Mouse (Mus musculus): ENCODE measurements at regions not wholly inside any gene's neighbourhood (a gene's known extent, or its start where the extent isn't known, plus 50 kb on each side); places are given as distances from the start of the nearest gene placed in this dataset.

DNA sequence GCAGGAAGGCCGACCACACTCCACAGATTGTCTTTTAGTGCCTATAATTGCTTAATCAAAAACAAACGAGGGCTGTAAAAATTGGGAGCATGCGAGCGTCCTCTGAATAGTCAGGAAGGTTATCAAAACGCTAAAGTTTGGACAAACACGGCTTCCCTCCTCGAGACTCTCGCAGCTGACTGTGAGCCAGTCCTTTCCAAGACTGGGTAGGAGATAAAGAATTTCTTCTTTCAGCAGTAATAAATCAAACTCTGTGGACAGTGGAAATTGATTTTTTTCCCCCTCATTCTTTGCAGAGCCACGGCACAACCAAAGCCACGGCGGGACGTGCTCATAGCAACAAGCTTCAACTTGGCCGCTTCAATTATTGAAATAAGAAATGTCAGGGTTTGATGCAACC, 119.7 kb upstream of the Kazn start:
- no peaks in the 10 kb centered on the region for H3K4me1 ChIP-seq (replicated peaks)
- 50% methylated on average over 13 of the region's 13 CpGs for WGBS
- no peaks in the 10 kb centered on the region for H3K36me3 ChIP-seq

DNA sequence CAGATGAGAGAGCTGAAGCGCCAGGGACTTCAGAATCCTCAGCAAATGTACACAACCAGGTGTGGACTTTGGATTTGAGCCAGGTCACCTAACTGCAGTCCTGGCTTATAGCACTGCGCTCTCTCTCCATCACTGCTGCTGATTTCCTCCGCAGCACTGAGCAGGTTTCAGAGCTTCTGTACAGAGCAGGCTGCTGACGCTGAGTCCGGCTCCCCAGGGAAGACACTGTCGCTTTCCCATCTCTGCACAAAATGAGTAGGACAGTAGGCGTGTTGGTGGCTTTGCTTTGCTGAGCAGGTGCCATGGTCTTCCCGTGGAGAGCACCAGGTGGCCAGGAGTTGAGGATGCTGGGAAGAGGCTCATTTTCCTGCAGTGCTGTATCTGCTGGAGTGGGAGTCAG, 116.2 kb upstream of the Kazn start:
- ATAC-seq (ENCODE audit: insufficient number of reproducible peaks, low FRiP score), result no peak
- H3K36me3 ChIP-seq, result no peaks in the 10 kb centered on the region
- H3K4me3 ChIP-seq, result no peak overlapping the region
- no peak overlapping the region for H3K9ac ChIP-seq
- no peaks in the 10 kb centered on the region for H3K4me1 ChIP-seq (replicated peaks)
- H3K27me3 ChIP-seq (replicated peaks), result no peaks in the 10 kb centered on the region
- no peak overlapping the region for H3K27ac ChIP-seq (ENCODE audit: poor library complexity, severe bottlenecking)
- no peaks in the 10 kb centered on the region for H3K9me3 ChIP-seq (replicated peaks)
- 79% methylated on average over 8 of the region's 8 CpGs for WGBS
- H3K4me2 ChIP-seq, result no peak overlapping the region

More for the DNA sequence above, 119.7 kb upstream of the Kazn start:
- Histone ChIP-seq H3K27ac (ENCODE audit: poor library complexity, severe bottlenecking) (no peak overlapping the region), H3K27me3 (replicated peaks) (no peaks in the 10 kb centered on the region), H3K9me3 (replicated peaks) (no peaks in the 10 kb centered on the region), H3K9ac (no peak overlapping the region), H3K4me2 (no peak overlapping the region), H3K4me3 (no peak overlapping the region)
- ATAC-seq (ENCODE audit: insufficient number of reproducible peaks, low FRiP score), result no peak

DNA sequence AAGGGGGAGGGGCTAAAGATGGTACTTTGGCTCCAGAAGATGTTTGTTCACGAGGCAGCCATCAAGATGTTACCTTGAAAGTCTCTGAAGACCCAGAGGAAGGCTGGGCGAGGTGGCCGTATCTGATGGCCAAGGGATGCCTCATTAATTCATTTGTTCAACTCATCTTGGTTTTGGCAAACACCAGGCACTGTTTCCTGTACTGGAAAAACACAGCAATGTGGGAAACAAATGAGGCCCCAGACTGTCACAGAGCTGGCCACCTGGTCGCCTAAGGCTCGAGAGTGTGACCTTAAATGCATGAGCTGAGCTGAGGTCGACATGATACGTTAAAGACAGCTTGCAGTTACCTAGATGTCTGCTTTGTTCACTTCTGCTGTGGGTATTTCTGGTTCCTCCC, 114.3 kb upstream of the Kazn start:
- no peak for ATAC-seq (ENCODE audit: insufficient number of reproducible peaks, low FRiP score)
- no peaks in the 10 kb centered on the region for H3K27me3 ChIP-seq (replicated peaks)
- no peak overlapping the region for H3K9ac ChIP-seq
- no peak overlapping the region for H3K4me2 ChIP-seq
- H3K4me3 ChIP-seq, result no peak overlapping the region
- H3K9me3 ChIP-seq (replicated peaks), result no peaks in the 10 kb centered on the region
- H3K4me1 ChIP-seq (replicated peaks), result no peaks in the 10 kb centered on the region
- no peaks in the 10 kb centered on the region for H3K36me3 ChIP-seq
- no peak overlapping the region for H3K27ac ChIP-seq (ENCODE audit: poor library complexity, severe bottlenecking)
- 73% methylated on average over 7 of the region's 7 CpGs for WGBS

DNA sequence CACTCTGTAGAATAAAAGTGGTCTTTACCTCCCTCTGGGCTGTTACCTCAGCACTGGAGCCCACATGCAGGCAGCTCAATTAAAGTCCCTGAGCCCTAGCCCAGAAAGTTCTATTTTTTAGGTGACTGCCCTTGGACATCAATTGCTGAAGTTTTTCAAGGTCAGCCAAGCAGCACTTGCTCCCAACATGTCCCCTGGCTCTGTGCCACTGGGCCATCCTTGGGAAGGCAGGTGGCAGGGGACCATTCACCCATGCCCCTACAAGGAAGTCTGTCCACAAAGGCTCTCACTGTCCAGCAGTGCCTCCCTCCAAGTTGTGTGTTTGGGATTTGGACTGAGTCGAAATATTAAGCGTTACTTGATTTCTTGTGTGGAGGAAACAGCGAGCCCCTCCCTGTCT, 112.6 kb upstream of the Kazn start:
- Histone ChIP-seq H3K4me2 (no peak overlapping the region), H3K27ac (ENCODE audit: poor library complexity, severe bottlenecking) (no peak overlapping the region), H3K27me3 (replicated peaks) (no peaks in the 10 kb centered on the region), H3K4me3 (no peak overlapping the region), H3K9me3 (replicated peaks) (no peaks in the 10 kb centered on the region), H3K4me1 (replicated peaks) (peaks cover 5% of the 10 kb centered on the region; the same call in 1 of the 2 replicates), H3K36me3 (no peaks in the 10 kb centered on the region), H3K9ac (no peak overlapping the region)
- no peak for ATAC-seq (ENCODE audit: insufficient number of reproducible peaks, low FRiP score)
- WGBS, result 78% methylated on average over 3 of the region's 3 CpGs

DNA sequence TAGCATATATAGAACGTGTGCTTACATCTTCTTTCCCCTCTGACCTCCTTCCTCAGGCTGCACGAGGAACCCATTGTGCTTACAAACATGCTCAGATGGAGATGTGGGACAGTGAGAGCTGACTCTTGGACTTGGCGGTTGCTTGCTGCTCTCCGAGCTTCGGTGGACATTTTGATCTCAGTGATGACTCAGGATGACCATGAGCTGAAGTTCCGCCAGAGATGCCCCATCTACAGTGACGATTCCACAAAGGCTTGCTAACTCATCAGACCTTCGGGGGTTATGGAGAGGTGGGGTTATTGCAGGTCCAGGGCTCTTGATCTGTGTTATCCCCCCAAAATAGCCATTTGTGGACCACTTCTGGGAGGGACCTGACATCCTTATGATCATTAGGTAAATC, 111.8 kb upstream of the Kazn start:
- H3K9ac ChIP-seq, result no peak overlapping the region
- no peaks in the 10 kb centered on the region for H3K36me3 ChIP-seq
- ATAC-seq (ENCODE audit: insufficient number of reproducible peaks, low FRiP score), result no peak
- no peaks in the 10 kb centered on the region for H3K9me3 ChIP-seq (replicated peaks)
- peaks cover 5% of the 10 kb centered on the region; the same call in 1 of the 2 replicates for H3K4me1 ChIP-seq (replicated peaks)
- no peak overlapping the region for H3K27ac ChIP-seq (ENCODE audit: poor library complexity, severe bottlenecking)
- no peak overlapping the region for H3K4me2 ChIP-seq
- H3K27me3 ChIP-seq (replicated peaks), result no peaks in the 10 kb centered on the region
- no peak overlapping the region for H3K4me3 ChIP-seq
- 79% methylated on average over 8 of the region's 8 CpGs for WGBS

DNA sequence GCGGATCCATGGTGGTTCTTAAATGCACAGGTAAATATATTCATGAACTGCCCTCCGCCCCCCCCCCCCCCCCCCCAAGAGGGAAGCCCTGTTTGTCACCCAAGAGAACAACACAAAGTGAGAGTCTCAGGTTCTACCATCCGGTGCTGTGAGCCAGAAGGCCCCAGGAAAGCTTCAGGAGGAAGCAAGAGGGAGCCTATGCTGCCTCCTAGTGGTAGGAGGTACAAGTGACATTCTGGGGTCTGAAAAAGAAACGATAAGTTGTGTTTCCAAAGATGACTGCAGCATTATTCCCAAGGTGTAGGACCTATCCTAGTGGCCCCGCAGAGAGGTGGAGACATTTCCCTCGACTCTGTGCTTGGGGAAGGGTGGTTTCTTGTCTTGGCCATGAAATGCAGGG, 109.7 kb upstream of the Kazn start:
- Histone ChIP-seq H3K9me3 (replicated peaks) (no peaks in the 10 kb centered on the region), H3K27me3 (replicated peaks) (no peaks in the 10 kb centered on the region), H3K36me3 (no peaks in the 10 kb centered on the region), H3K27ac (ENCODE audit: poor library complexity, severe bottlenecking) (no peak overlapping the region), H3K4me3 (no peak overlapping the region), H3K9ac (no peak overlapping the region), H3K4me1 (replicated peaks) (peaks cover 5% of the 10 kb centered on the region; the same call in 1 of the 2 replicates), H3K4me2 (no peak overlapping the region)
- 41% methylated on average over 6 of the region's 6 CpGs for WGBS
- ATAC-seq (ENCODE audit: insufficient number of reproducible peaks, low FRiP score), result no peak

DNA sequence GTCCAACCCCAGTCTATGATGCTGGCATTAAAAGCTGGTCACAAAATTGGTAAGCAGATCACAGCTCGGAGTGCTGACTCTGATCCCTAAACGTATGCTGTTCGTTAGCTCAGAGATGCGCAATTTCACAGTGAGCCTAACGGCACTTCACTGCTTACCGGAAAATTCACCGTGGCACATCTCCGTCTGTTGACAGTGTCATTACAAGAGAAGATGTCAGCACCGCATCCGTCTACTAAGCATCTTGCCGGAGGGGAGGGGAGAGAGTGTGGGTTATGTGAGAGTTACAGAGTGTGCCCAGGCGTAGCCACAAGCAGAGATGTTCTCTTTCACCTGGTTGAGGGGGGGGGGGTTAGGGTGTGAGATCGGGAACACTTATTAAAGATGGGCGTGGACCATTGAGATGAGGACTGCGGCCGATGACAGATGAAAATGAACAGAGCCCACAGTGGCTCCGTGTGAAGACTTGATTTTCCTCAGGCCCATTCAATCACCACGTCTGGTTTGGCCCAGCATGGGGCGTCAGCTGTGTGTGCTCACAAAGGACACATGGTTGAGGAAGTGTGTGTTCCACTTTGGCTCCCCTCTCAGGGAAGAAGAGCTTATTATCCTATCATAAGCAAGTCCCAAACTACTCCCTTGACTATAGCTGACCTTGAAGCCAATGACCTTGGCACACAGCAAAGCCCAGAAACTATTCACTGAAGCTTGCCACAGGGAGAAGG, 103.4 kb upstream of the Kazn start:
- Histone ChIP-seq H3K27ac (ENCODE audit: poor library complexity, severe bottlenecking) (no peak overlapping the region), H3K4me3 (no peak overlapping the region), H3K4me1 (replicated peaks) (peaks cover 14% of the 10 kb centered on the region), H3K9ac (no peak overlapping the region), H3K9me3 (replicated peaks) (no peaks in the 10 kb centered on the region), H3K36me3 (no peaks in the 10 kb centered on the region), H3K4me2 (no peak overlapping the region), H3K27me3 (replicated peaks) (no peaks in the 10 kb centered on the region)
- ATAC-seq (ENCODE audit: insufficient number of reproducible peaks, low FRiP score), result no peak
- 62% methylated on average over 19 of the region's 19 CpGs for WGBS

DNA sequence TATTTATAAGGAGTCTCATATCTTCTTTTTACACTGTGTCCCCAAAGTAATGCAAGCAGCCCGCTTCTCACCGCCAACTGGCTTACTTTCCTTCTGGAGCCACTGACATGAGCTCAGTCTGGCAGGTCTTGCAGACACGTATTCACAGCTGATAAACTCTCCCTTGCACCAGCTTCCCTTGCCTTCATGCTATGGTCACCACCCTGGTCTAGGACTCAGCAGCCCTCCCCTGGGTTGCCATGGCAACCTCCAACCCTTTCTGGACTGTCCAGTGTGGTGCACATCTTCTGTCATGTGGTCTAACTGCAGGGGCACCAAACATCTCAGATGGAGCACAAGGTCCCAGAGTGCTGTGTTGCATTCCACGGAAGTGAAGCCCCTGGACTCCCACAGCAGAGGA, 102.1 kb upstream of the Kazn start:
- Histone ChIP-seq H3K9ac (no peak overlapping the region), H3K4me1 (replicated peaks) (peaks cover 20% of the 10 kb centered on the region), H3K27me3 (replicated peaks) (no peaks in the 10 kb centered on the region), H3K27ac (ENCODE audit: poor library complexity, severe bottlenecking) (no peak overlapping the region), H3K4me3 (no peak overlapping the region), H3K36me3 (no peaks in the 10 kb centered on the region), H3K9me3 (replicated peaks) (no peaks in the 10 kb centered on the region), H3K4me2 (no peak overlapping the region)
- no peak; the same call in 1 of the 2 replicates for ATAC-seq (ENCODE audit: insufficient number of reproducible peaks, low FRiP score)
- 50% methylated on average over 4 of the region's 4 CpGs for WGBS

DNA sequence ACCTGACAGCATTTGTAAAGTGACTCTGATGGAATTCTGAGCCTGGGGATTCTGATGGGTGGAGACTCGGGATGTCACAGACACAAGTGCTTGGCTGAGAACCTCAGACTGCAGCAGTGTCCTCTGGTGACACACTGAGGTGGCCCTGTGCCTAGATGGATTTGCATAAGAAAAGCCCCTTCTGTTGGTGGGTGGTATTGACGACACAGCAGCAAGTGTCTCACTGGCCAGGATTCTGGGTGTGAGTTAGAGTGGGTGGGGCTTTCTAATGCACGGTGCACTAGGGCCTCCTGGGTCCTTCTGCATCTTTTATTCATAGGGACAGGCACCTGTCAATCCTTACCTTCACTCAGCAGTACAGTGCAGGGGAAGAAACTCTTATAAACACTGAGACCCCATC, 100.9 kb upstream of the Kazn start:
- H3K9ac ChIP-seq, result no peak overlapping the region
- ATAC-seq (ENCODE audit: insufficient number of reproducible peaks, low FRiP score), result no peak
- no peaks in the 10 kb centered on the region for H3K27me3 ChIP-seq (replicated peaks)
- H3K4me2 ChIP-seq, result no peak overlapping the region
- 12% methylated on average over 3 of the region's 3 CpGs for WGBS
- H3K36me3 ChIP-seq, result no peaks in the 10 kb centered on the region
- H3K4me3 ChIP-seq, result no peak overlapping the region
- H3K9me3 ChIP-seq (replicated peaks), result no peaks in the 10 kb centered on the region
- no peak overlapping the region for H3K27ac ChIP-seq (ENCODE audit: poor library complexity, severe bottlenecking)
- H3K4me1 ChIP-seq (replicated peaks), result peaks cover 20% of the 10 kb centered on the region

DNA sequence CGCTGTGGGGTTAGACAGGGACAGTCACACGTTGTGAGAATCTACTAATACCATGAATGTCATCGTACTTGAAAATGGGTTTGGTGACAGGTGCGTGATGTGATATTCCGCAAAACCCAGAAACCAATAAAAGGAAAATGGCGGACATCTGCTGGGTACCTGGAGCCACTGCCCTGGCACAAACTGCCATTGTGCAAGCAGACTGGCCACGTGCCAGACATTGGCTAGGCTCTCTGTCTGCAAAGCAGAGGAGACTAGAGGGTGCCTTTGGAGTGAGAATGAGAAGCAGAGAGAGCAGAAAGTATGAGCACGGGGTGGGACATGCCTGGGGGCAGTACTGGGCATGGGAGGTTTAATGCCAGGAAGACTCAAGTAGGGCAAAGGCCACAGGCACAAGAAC, 98.5 kb upstream of the Kazn start:
- H3K27me3 ChIP-seq (replicated peaks), result no peaks in the 10 kb centered on the region
- peaks cover 14% of the 10 kb centered on the region for H3K4me1 ChIP-seq (replicated peaks)
- WGBS, result 85% methylated on average over 8 of the region's 8 CpGs
- no peak overlapping the region for H3K4me3 ChIP-seq
- no peak overlapping the region for H3K4me2 ChIP-seq
- no peak for ATAC-seq (ENCODE audit: insufficient number of reproducible peaks, low FRiP score)
- H3K9me3 ChIP-seq (replicated peaks), result no peaks in the 10 kb centered on the region
- no peaks in the 10 kb centered on the region for H3K36me3 ChIP-seq
- no peak overlapping the region for H3K9ac ChIP-seq
- no peak overlapping the region for H3K27ac ChIP-seq (ENCODE audit: poor library complexity, severe bottlenecking)

DNA sequence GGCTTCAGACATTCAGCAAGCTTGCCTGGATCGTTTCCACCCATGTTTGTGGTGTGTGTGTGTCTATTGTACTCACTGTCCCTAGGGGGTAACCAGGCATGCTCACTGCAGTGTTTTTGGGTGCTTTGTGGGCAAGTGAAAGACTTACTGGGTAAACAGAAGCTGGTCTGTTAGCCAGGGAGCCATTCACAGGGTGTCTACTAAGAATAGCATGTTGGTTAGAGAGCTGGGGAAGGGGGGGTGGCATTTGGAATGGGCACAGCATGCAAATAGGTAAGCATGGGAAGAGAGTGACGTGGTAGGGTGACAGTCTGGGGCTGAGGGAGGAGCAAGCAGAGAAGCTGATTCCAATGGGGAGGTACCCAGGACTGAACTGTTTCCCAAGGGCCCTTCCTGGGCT, 97.7 kb upstream of the Kazn start:
- Histone ChIP-seq H3K36me3 (no peaks in the 10 kb centered on the region), H3K9me3 (replicated peaks) (no peaks in the 10 kb centered on the region)
- WGBS, result 58% methylated on average over 2 of the region's 2 CpGs

DNA sequence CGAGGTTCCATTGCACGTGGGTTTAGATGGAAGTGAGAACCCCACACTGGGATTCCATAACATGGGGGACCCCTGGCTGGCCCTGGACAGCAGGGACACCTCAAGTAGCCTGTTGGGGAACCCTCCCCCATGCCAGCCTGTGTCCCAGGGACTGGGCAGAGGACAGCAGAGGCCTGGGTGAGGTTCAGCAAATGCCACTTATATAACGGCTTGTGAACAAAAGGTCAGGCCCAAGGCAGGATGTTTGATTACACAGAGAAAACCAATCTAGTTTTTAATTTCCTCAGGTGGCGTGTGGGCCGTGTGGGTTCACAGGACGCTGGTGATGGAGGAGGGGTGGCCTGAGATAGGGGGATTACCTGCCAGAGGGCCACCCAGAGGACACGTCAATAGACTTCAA, 94.9 kb upstream of the Kazn start:
- no peak overlapping the region for H3K4me2 ChIP-seq

More for the DNA sequence above, 97.7 kb upstream of the Kazn start:
- Histone ChIP-seq H3K27me3 (replicated peaks) (no peaks in the 10 kb centered on the region), H3K4me2 (no peak overlapping the region), H3K27ac (ENCODE audit: poor library complexity, severe bottlenecking) (no peak overlapping the region), H3K9ac (no peak overlapping the region), H3K4me3 (no peak overlapping the region), H3K4me1 (replicated peaks) (peaks cover 11% of the 10 kb centered on the region; the same call in 1 of the 2 replicates)
- ATAC-seq (ENCODE audit: insufficient number of reproducible peaks, low FRiP score), result no peak

More for the DNA sequence above, 94.9 kb upstream of the Kazn start:
- H3K27me3 ChIP-seq (replicated peaks), result no peaks in the 10 kb centered on the region
- ATAC-seq (ENCODE audit: insufficient number of reproducible peaks, low FRiP score), result no peak
- H3K4me1 ChIP-seq (replicated peaks), result 0 out of 2 replicates have a peak, but pooled peaks cover 7% of the 10 kb centered on the region
- no peaks in the 10 kb centered on the region for H3K36me3 ChIP-seq
- 74% methylated on average over 7 of the region's 7 CpGs for WGBS
- peaks cover 3% of the 10 kb centered on the region; the same call in 1 of the 2 replicates for H3K9me3 ChIP-seq (replicated peaks)
- H3K27ac ChIP-seq (ENCODE audit: poor library complexity, severe bottlenecking), result no peak overlapping the region
- H3K9ac ChIP-seq, result no peak overlapping the region
- H3K4me3 ChIP-seq, result no peak overlapping the region

Data from heart, embryonic 12.5 days (tissue).